Mouse (Mus musculus) testis, adult 2 months (tissue): ENCODE data around the gene Mup19.
"Not testable (repeated sequence)": the region's sequence is repeated elsewhere in the genome, so short reads cannot be mapped to it uniquely, and the experiment has no call there.

Experiments used
- CTCF ChIP-seq: fragments of 200-500 bp; IDR thresholded peaks from 2 replicates; pipeline ENCODE4 v1.5.1; 2012; ENCODE audit warnings: low read depth, mild to moderate bottlenecking, inconsistent platforms, low read length, moderate library complexity; ENCODE audit not compliant: control insufficient read depth, insufficient read depth, insufficient replicate concordance
- POLR2A ChIP-seq: fragments of 200-500 bp; IDR thresholded peaks from 2 replicates; pipeline ENCODE4 v1.6.1; 2012; ENCODE audit warnings: low read depth, mild to moderate bottlenecking, inconsistent platforms, low read length, moderate library complexity; ENCODE audit not compliant: control insufficient read depth

- not testable (repeated sequence) for TF ChIP-seq CTCF, POLR2A
These were observed 2.2 kb upstream of the Mup19 start for GRCm38 (mm10) chr4:61784231-61784630.
